Mouse (Mus musculus) MEL (cell line): ENCODE data around the gene Apopt1. TPM values are rescaled to one million over a fixed set of nuclear protein-coding genes. Genes with fewer than 3 reads are reported as not detected.

Source experiments
- DNase-seq: peaks from one replicate; pipeline ENCODE4 v3.0.0; 2011; ENCODE audit warnings: low read depth, low spot score
- H3K27ac ChIP-seq: 2 replicates; pipeline ENCODE4 v1.5.1; 2012; ENCODE audit warnings: low read depth, mild to moderate bottlenecking, control low read depth, low read length, moderate library complexity; ENCODE audit not compliant: control insufficient read depth
- H3K27me3 ChIP-seq, 2 experiments: fragments of 150-350 bp in 1 of 2; sonication (generic) in 1 of 2; 2 replicates each; pipeline ENCODE4 v1.6.1; 2012; ENCODE audit warnings: low read length in 2 of 2, mild to moderate bottlenecking in 2 of 2, improper control_type of control experiment in 1 of 2, moderate library complexity in 1 of 2; ENCODE audit not compliant: insufficient read depth in 2 of 2, control insufficient read depth in 1 of 2
- H3K36me3 ChIP-seq, 2 experiments: 2 replicates each; pipeline ENCODE4 v1.6.1; 2012 to 2014; ENCODE audit warnings: low read length in 2 of 2, improper control_type of control experiment in 1 of 2, inconsistent platforms in 1 of 2, mild to moderate bottlenecking in 1 of 2; ENCODE audit not compliant: insufficient read depth in 2 of 2, control insufficient read depth in 1 of 2
- H3K4me1 ChIP-seq, 2 experiments: fragments of 150-350 bp in 1 of 2; sonication (generic) in 1 of 2; 2 replicates each; pipeline ENCODE4 v1.6.1; 2012; ENCODE audit warnings: low read length in 2 of 2, improper control_type of control experiment in 1 of 2, mild to moderate bottlenecking in 1 of 2; ENCODE audit not compliant: insufficient read depth in 2 of 2, control insufficient read depth in 1 of 2
- H3K4me3 ChIP-seq, 2 experiments: fragments of 150-350 bp in 1 of 2; sonication (generic) in 1 of 2; 2 replicates each; pipeline ENCODE4 v1.5.1; 2012; ENCODE audit warnings: low read depth in 2 of 2, low read length in 2 of 2, mild to moderate bottlenecking in 2 of 2, moderate library complexity in 2 of 2, control low read depth in 1 of 2, improper control_type of control experiment in 1 of 2; ENCODE audit not compliant: control insufficient read depth in 1 of 2, insufficient read depth in 1 of 2
- H3K79me2 ChIP-seq: 2 replicates; pipeline ENCODE4 v1.6.1; 2012; ENCODE audit warnings: mild to moderate bottlenecking, low read length, moderate library complexity; ENCODE audit not compliant: control insufficient read depth, poor library complexity, insufficient read depth
- H3K9ac ChIP-seq: 2 replicates; pipeline ENCODE4 v1.6.1; 2012; ENCODE audit warnings: low read depth, mild to moderate bottlenecking, control low read depth, low read length, moderate library complexity; ENCODE audit not compliant: control insufficient read depth, poor library complexity, severe bottlenecking
- H3K9me3 ChIP-seq: fragments of 150-350 bp; sonication (generic); replicated peaks from 2 replicates; pipeline ENCODE4 v1.6.1; 2012; ENCODE audit warnings: mild to moderate bottlenecking, low read length, improper control_type of control experiment, moderate library complexity; ENCODE audit not compliant: insufficient read depth
- CHD1 ChIP-seq: IDR thresholded peaks from 2 replicates; pipeline ENCODE4 v1.6.1; 2012; ENCODE audit warnings: low read depth, mild to moderate bottlenecking, inconsistent platforms, low read length, improper control_type of control experiment
- CHD2 ChIP-seq: IDR thresholded peaks from 2 replicates; pipeline ENCODE4 v1.6.1; 2011; ENCODE audit warnings: low read length, improper control_type of control experiment
- CTCF ChIP-seq, 3 experiments: IDR thresholded peaks in 2 of 3; conservative IDR thresholded peaks in 1 of 3; 2 replicates each; pipeline ENCODE4 v1.5.1; 2011 to 2012; ENCODE audit warnings: low read length in 3 of 3, low read depth in 2 of 3, mild to moderate bottlenecking in 2 of 3, improper control_type of control experiment in 1 of 3, inconsistent platforms in 1 of 3, mixed read lengths in 1 of 3, moderate library complexity in 1 of 3; ENCODE audit not compliant: control insufficient read depth in 1 of 3, insufficient read depth in 1 of 3, poor library complexity in 1 of 3, severe bottlenecking in 1 of 3
- ETS1 ChIP-seq: IDR thresholded peaks from 2 replicates; pipeline ENCODE4 v1.6.1; 2012; ENCODE audit warnings: low read depth, mild to moderate bottlenecking, inconsistent platforms, low read length, improper control_type of control experiment, moderate library complexity
- GABPA ChIP-seq: IDR thresholded peaks from 2 replicates; pipeline ENCODE4 v1.6.1; 2012; ENCODE audit warnings: low read depth, mild to moderate bottlenecking, inconsistent platforms, low read length, improper control_type of control experiment, moderate library complexity
- GATA1 ChIP-seq: IDR thresholded peaks from 2 replicates; pipeline ENCODE4 v1.6.1; 2011; ENCODE audit warnings: low read depth, low read length, improper control_type of control experiment
- JUND ChIP-seq: IDR thresholded peaks from 2 replicates; pipeline ENCODE4 v1.6.1; 2011; ENCODE audit warnings: low read depth, mild to moderate bottlenecking, improper control_type of control experiment, low read length
- MAFK ChIP-seq: IDR thresholded peaks from 2 replicates; pipeline ENCODE4 v1.6.1; 2011; ENCODE audit warnings: low read depth, mild to moderate bottlenecking, low read length, improper control_type of control experiment, borderline replicate concordance
- MAX ChIP-seq: IDR thresholded peaks from 2 replicates; pipeline ENCODE4 v1.6.1; 2011; ENCODE audit warnings: low read length, improper control_type of control experiment
- MAZ ChIP-seq: IDR thresholded peaks from 2 replicates; pipeline ENCODE4 v1.6.1; 2012; ENCODE audit warnings: low read depth, mild to moderate bottlenecking, inconsistent platforms, low read length, improper control_type of control experiment
- MXI1 ChIP-seq: IDR thresholded peaks from 2 replicates; pipeline ENCODE4 v1.6.1; 2011; ENCODE audit warnings: mild to moderate bottlenecking, low read depth, low read length, improper control_type of control experiment
- MYB ChIP-seq: IDR thresholded peaks from 2 replicates; pipeline ENCODE4 v1.6.1; 2011; ENCODE audit warnings: mild to moderate bottlenecking, low read depth, low read length, improper control_type of control experiment
- NRF1 ChIP-seq: IDR thresholded peaks from 2 replicates; pipeline ENCODE4 v1.6.1; 2014; ENCODE audit warnings: low read depth, mild to moderate bottlenecking, inconsistent platforms, low read length, improper control_type of control experiment, moderate library complexity; ENCODE audit not compliant: poor library complexity, insufficient read depth, severe bottlenecking
- POLR2A ChIP-seq, 2 experiments: IDR thresholded peaks; 2 replicates each; pipeline ENCODE4 v1.6.1; 2011 to 2012; ENCODE audit warnings: low read length in 2 of 2, mild to moderate bottlenecking in 2 of 2, control low read depth in 1 of 2, improper control_type of control experiment in 1 of 2, low read depth in 1 of 2, moderate library complexity in 1 of 2; ENCODE audit not compliant: control insufficient read depth in 1 of 2, insufficient read depth in 1 of 2, poor library complexity in 1 of 2
- POLR2AphosphoS5 ChIP-seq: IDR thresholded peaks from 2 replicates; pipeline ENCODE4 v1.6.1; 2012; ENCODE audit warnings: low read depth, borderline replicate concordance, mild to moderate bottlenecking, inconsistent platforms, low read length, moderate library complexity, mixed read lengths
- RCOR1 ChIP-seq: IDR thresholded peaks from 2 replicates; pipeline ENCODE4 v1.6.1; 2012; ENCODE audit warnings: low read depth, mild to moderate bottlenecking, inconsistent platforms, low read length, improper control_type of control experiment
- SIN3A ChIP-seq: IDR thresholded peaks from 2 replicates; pipeline ENCODE4 v1.6.1; 2012; ENCODE audit warnings: low read length, improper control_type of control experiment, inconsistent platforms
- SMC3 ChIP-seq: IDR thresholded peaks from 2 replicates; pipeline ENCODE4 v1.6.1; 2011; ENCODE audit warnings: low read depth, low read length, improper control_type of control experiment
- TAL1 ChIP-seq: IDR thresholded peaks from 2 replicates; pipeline ENCODE4 v1.6.1; 2012; ENCODE audit warnings: mild to moderate bottlenecking, inconsistent platforms, low read length, moderate library complexity, mixed read lengths
- TCF12 ChIP-seq: IDR thresholded peaks from 2 replicates; pipeline ENCODE4 v1.6.1; 2014; ENCODE audit warnings: low read depth, mild to moderate bottlenecking, inconsistent platforms, low read length, improper control_type of control experiment, moderate library complexity
- USF2 ChIP-seq, 2 experiments: IDR thresholded peaks; 2 replicates each; pipeline ENCODE4 v1.6.1; 2011 to 2012; ENCODE audit warnings: improper control_type of control experiment in 2 of 2, low read length in 2 of 2, borderline replicate concordance in 1 of 2, inconsistent platforms in 1 of 2, low read depth in 1 of 2, mild to moderate bottlenecking in 1 of 2; ENCODE audit not compliant: insufficient read depth in 1 of 2
- ZC3H11A ChIP-seq: IDR thresholded peaks from 2 replicates; pipeline ENCODE4 v1.6.1; 2012; ENCODE audit warnings: low read depth, mild to moderate bottlenecking, inconsistent platforms, low read length, improper control_type of control experiment
- ZKSCAN1 ChIP-seq: IDR thresholded peaks from 2 replicates; pipeline ENCODE4 v1.6.1; 2012; ENCODE audit warnings: low read depth, mild to moderate bottlenecking, inconsistent platforms, low read length, improper control_type of control experiment, moderate library complexity
- polyA plus RNA-seq, 2 experiments: library from polyadenylated mRNA; stranded (reverse) in 1 of 2; unstranded in 1 of 2; fragments of >175 nt in 1 of 2; fragments of >200 nt in 1 of 2; gene quantifications; 2 replicates each; pipeline versions ENCODE4 v1.2.1 to v1.2.4; 2012; ENCODE audit warnings: low replicate concordance in 2 of 2, low read depth in 1 of 2; ENCODE audit not compliant: insufficient read length in 2 of 2, insufficient read depth in 1 of 2, missing spikeins in 1 of 2
- total RNA-seq: library from RNA; depleted of rRNA; stranded (reverse); fragments of 300-350 nt; gene quantifications from 2 replicates; pipeline ENCODE4 v1.2.3, GENCODE M21; 2012

Gene Apopt1
- total and polyA plus RNA-seq, 3 experiments = 25.7 to 46.5 TPM; not detected in 1

GRCm38 (mm10) chr12:111692899-111693298, 20.2 kb upstream of the Apopt1 start:
- Histone ChIP-seq H3K4me1 (no peaks in the 10 kb centered on the region), H3K4me3 (no peak overlapping the region), H3K27ac (no peak overlapping the region), H3K27me3 (no peaks in the 10 kb centered on the region), H3K36me3 (no peaks in the 10 kb centered on the region), H3K9ac (no peak overlapping the region), H3K79me2 (no peaks in the 10 kb centered on the region), H3K9me3 (no peaks in the 10 kb centered on the region)
- DNase-seq = no peak
- TF ChIP-seq SMC3 = no peak
- TF ChIP-seq JUND = no peak
- no peak for TF ChIP-seq CHD1
- no peak for TF ChIP-seq ZC3H11A
- TF ChIP-seq GABPA = no peak
- no peak for TF ChIP-seq ETS1
- TF ChIP-seq MXI1 = no peak
- TF ChIP-seq MAX = no peak
- TF ChIP-seq SIN3A = no peak
- no peak for TF ChIP-seq CTCF (IDR thresholded peaks at IDR 0.05 in 2 of 3, conservative IDR thresholded peaks at IDR 0.05 in 1 of 3; ENCODE audit: control insufficient read depth in 1 of 3, insufficient read depth in 1 of 3, low read depth in 2 of 3, low read length in 3 of 3, poor library complexity in 1 of 3, severe bottlenecking in 1 of 3)
- TF ChIP-seq CHD2 = no peak
- no peak for TF ChIP-seq POLR2A (IDR thresholded peaks at IDR 0.05; ENCODE audit: control insufficient read depth in 1 of 2, insufficient read depth in 1 of 2, low read depth in 1 of 2, low read length in 2 of 2, poor library complexity in 1 of 2)
- no peak for TF ChIP-seq POLR2AphosphoS5
- no peak for TF ChIP-seq MYB
- no peak for TF ChIP-seq MAZ

DNA sequence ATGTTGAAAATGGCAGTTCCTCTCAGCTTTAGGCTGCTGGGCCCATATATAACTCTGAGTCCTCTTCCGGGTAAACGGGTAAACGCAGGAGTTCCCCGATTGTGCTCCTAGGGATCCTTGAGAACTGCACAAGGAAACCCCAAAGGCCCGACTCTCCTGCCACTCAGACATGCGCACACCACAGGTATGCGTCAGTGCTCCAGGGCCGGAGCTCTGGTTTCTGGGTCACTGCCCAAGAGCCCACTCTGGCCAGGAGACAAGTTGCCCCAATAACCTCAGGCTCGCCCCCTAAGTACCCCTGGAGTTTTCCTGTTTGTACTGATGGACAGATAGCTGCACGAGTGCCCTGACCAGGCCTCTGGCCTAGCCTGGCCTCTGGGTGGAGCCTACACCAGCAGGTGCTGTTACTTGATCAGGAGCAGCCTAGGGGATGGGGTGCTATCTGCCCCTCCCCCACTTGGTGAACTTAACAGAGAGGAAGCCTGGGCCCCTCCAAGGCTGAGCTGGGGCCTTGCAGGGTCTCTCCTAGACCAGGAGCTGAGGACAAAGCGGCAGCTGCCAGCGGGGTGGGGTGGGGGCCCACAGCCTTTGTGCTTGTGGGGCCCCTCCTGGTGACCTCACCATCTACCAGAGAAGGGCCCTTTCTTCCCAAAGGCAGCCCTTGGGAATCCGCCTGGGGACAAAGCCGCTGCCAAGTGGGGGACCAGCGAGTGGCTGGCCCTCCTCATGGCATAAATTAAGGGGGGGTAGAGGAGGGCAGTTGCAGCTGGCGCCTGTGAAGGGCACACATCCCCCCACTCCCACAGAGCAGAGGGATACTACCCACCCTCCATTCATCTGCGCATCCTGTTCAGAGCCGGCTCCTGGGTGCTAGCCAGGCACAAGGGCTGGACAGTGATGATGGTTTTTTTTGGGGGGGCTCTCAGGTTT, 19.5 kb upstream of the Apopt1 start:
- Histone ChIP-seq H3K9me3 (no peaks in the 10 kb centered on the region), H3K36me3 (no peaks in the 10 kb centered on the region), H3K4me1 (no peaks in the 10 kb centered on the region), H3K27ac (no peak overlapping the region), H3K9ac (no peak overlapping the region), H3K79me2 (no peaks in the 10 kb centered on the region), H3K27me3 (no peaks in the 10 kb centered on the region), H3K4me3 (no peak overlapping the region)
- DNase-seq = no peak
- TF ChIP-seq USF2 (IDR thresholded peaks at IDR 0.05; ENCODE audit: borderline replicate concordance in 1 of 2, insufficient read depth in 1 of 2, low read depth in 1 of 2, low read length in 2 of 2) = no peak
- TF ChIP-seq MAX = no peak
- TF ChIP-seq SMC3 = no peak
- TF ChIP-seq TCF12 = no peak
- TF ChIP-seq POLR2A (IDR thresholded peaks at IDR 0.05; ENCODE audit: control insufficient read depth in 1 of 2, insufficient read depth in 1 of 2, low read depth in 1 of 2, low read length in 2 of 2, poor library complexity in 1 of 2) = no peak
- TF ChIP-seq RCOR1 = no peak
- no peak for TF ChIP-seq MAFK
- no peak for TF ChIP-seq TAL1
- no peak for TF ChIP-seq NRF1
- no peak for TF ChIP-seq CHD1
- no peak for TF ChIP-seq ZKSCAN1
- TF ChIP-seq GATA1 = no peak
- no peak for TF ChIP-seq MYB
